Mouse (Mus musculus): ENCODE data around the gene Epb41l3. TPM values are rescaled to one million over a fixed set of nuclear protein-coding genes. Genes with fewer than 3 reads are reported as not detected.
"Not testable (repeated sequence)": the region's sequence is repeated elsewhere in the genome, so short reads cannot be mapped to it uniquely, and the experiment has no call there.

Epb41l3 gene
- polyA plus RNA-seq, 1 experiment = 247 TPM

GRCm38 (mm10) chr17:69112232-69112631 lies 36.7 kb downstream of the Epb41l3 start:
- Histone ChIP-seq H3K27me3 (ENCODE audit: control insufficient read depth, insufficient read depth, low read length) (no peaks in the 10 kb centered on the region), H3K4me1 (ENCODE audit: control insufficient read depth, insufficient read depth, low read length) (peaks cover 5% of the 10 kb centered on the region; the same call in 1 of the 2 replicates), H3K4me3 (replicated peaks; ENCODE audit: insufficient read depth, low read depth, low read length) (no peak overlapping the region), H3K27ac (ENCODE audit: insufficient read depth, low read length) (no peak overlapping the region)
- WGBS = 29% methylated on average over 2 of the region's 2 CpGs
- no peak for TF ChIP-seq CTCF (IDR thresholded peaks at IDR 0.05; ENCODE audit: borderline replicate concordance, insufficient read depth, low read depth, low read length)
- TF ChIP-seq POLR2A (IDR thresholded peaks at IDR 0.05; ENCODE audit: borderline replicate concordance, insufficient read depth, low read length) = no peak
- no peak for DNase-seq

- Histone ChIP-seq H3K27ac (ENCODE audit: insufficient read depth, low read length) (no peak overlapping the region), H3K4me3 (replicated peaks; ENCODE audit: insufficient read depth, low read depth, low read length) (no peak overlapping the region), H3K4me1 (ENCODE audit: control insufficient read depth, insufficient read depth, low read length) (peaks cover 3% of the 10 kb centered on the region; the same call in 1 of the 2 replicates), H3K27me3 (ENCODE audit: control insufficient read depth, insufficient read depth, low read length) (no peaks in the 10 kb centered on the region)
- WGBS = 78% methylated on average over 8 of the region's 8 CpGs
- TF ChIP-seq CTCF (IDR thresholded peaks at IDR 0.05; ENCODE audit: borderline replicate concordance, insufficient read depth, low read depth, low read length) (no peak), POLR2A (IDR thresholded peaks at IDR 0.05; ENCODE audit: borderline replicate concordance, insufficient read depth, low read length) (no peak)
- no peak for DNase-seq
Measured at GRCm38 (mm10) chr17:69119183-69119582, 43.7 kb downstream of the Epb41l3 start.

- WGBS = 9% methylated on average over 19 of the region's 19 CpGs
- DNase-seq = peak; percentile 36 to 37
- H3K27ac ChIP-seq (ENCODE audit: insufficient read depth, low read length) = no peak overlapping the region
Measured at GRCm38 (mm10) chr17:69120533-69121358, 45.3 kb downstream of the Epb41l3 start.

GRCm38 (mm10) chr17:69122403-69122802 lies 46.9 kb downstream of the Epb41l3 start:
- 37% methylated on average over 6 of the region's 6 CpGs for WGBS
- H3K4me1 ChIP-seq (ENCODE audit: control insufficient read depth, insufficient read depth, low read length); H3K27ac ChIP-seq (ENCODE audit: insufficient read depth, low read length); H3K4me3 ChIP-seq (replicated peaks; ENCODE audit: insufficient read depth, low read depth, low read length); DNase-seq; H3K27me3 ChIP-seq (ENCODE audit: control insufficient read depth, insufficient read depth, low read length): not testable (repeated sequence)

More at GRCm38 (mm10) chr17:69120533-69121358, 45.3 kb downstream of the Epb41l3 start:
- no peaks in the 10 kb centered on the region for H3K27me3 ChIP-seq (ENCODE audit: control insufficient read depth, insufficient read depth, low read length)
- no peak for TF ChIP-seq POLR2A (IDR thresholded peaks at IDR 0.05; ENCODE audit: borderline replicate concordance, insufficient read depth, low read length)
- TF ChIP-seq CTCF (IDR thresholded peaks at IDR 0.05; ENCODE audit: borderline replicate concordance, insufficient read depth, low read depth, low read length) = no peak
- H3K4me3 ChIP-seq (replicated peaks; ENCODE audit: insufficient read depth, low read depth, low read length) = peak overlapping the region; percentile 9
- H3K4me1 ChIP-seq (ENCODE audit: control insufficient read depth, insufficient read depth, low read length) = peaks cover 3% of the 10 kb centered on the region; the same call in 1 of the 2 replicates

- WGBS = 41% methylated on average over 7 of the region's 7 CpGs
- Histone ChIP-seq H3K4me1 (ENCODE audit: control insufficient read depth, insufficient read depth, low read length) (peaks cover 3% of the 10 kb centered on the region; the same call in 1 of the 2 replicates), H3K4me3 (replicated peaks; ENCODE audit: insufficient read depth, low read depth, low read length) (peak overlapping the region; percentile 2), H3K27ac (ENCODE audit: insufficient read depth, low read length) (no peak overlapping the region), H3K27me3 (ENCODE audit: control insufficient read depth, insufficient read depth, low read length) (no peaks in the 10 kb centered on the region)
- TF ChIP-seq POLR2A (IDR thresholded peaks at IDR 0.05; ENCODE audit: borderline replicate concordance, insufficient read depth, low read length) (no peak), CTCF (IDR thresholded peaks at IDR 0.05; ENCODE audit: borderline replicate concordance, insufficient read depth, low read depth, low read length) (no peak)
- peak; percentile 20 to 36 for DNase-seq
Measured at GRCm38 (mm10) chr17:69127436-69127835, 52.0 kb downstream of the Epb41l3 start.

- no peak for TF ChIP-seq POLR2A (IDR thresholded peaks at IDR 0.05; ENCODE audit: borderline replicate concordance, insufficient read depth, low read length)
- TF ChIP-seq CTCF (IDR thresholded peaks at IDR 0.05; ENCODE audit: borderline replicate concordance, insufficient read depth, low read depth, low read length) = no peak
- WGBS = 65% methylated on average over 5 of the region's 5 CpGs
- Histone ChIP-seq H3K4me3 (replicated peaks; ENCODE audit: insufficient read depth, low read depth, low read length) (no peak overlapping the region), H3K4me1 (ENCODE audit: control insufficient read depth, insufficient read depth, low read length) (peaks cover 3% of the 10 kb centered on the region; the same call in 1 of the 2 replicates), H3K27me3 (ENCODE audit: control insufficient read depth, insufficient read depth, low read length) (no peaks in the 10 kb centered on the region), H3K27ac (ENCODE audit: insufficient read depth, low read length) (no peak overlapping the region)
- DNase-seq = no peak
Measured at GRCm38 (mm10) chr17:69127981-69128380, 52.5 kb downstream of the Epb41l3 start.

GRCm38 (mm10) chr17:69129434-69129833 lies 54.0 kb downstream of the Epb41l3 start:
- WGBS = 62% methylated on average over 6 of the region's 6 CpGs
- Histone ChIP-seq H3K27me3 (ENCODE audit: control insufficient read depth, insufficient read depth, low read length) (no peaks in the 10 kb centered on the region), H3K27ac (ENCODE audit: insufficient read depth, low read length) (no peak overlapping the region), H3K4me3 (replicated peaks; ENCODE audit: insufficient read depth, low read depth, low read length) (no peak overlapping the region), H3K4me1 (ENCODE audit: control insufficient read depth, insufficient read depth, low read length) (peaks cover 3% of the 10 kb centered on the region; the same call in 1 of the 2 replicates)
- TF ChIP-seq POLR2A (IDR thresholded peaks at IDR 0.05; ENCODE audit: borderline replicate concordance, insufficient read depth, low read length) (no peak), CTCF (IDR thresholded peaks at IDR 0.05; ENCODE audit: borderline replicate concordance, insufficient read depth, low read depth, low read length) (no peak)
- no peak for DNase-seq

GRCm38 (mm10) chr17:69143017-69143416 lies 67.5 kb downstream of the Epb41l3 start:
- WGBS = 83% methylated on average over 3 of the region's 3 CpGs
- TF ChIP-seq CTCF (IDR thresholded peaks at IDR 0.05; ENCODE audit: borderline replicate concordance, insufficient read depth, low read depth, low read length) (no peak), POLR2A (IDR thresholded peaks at IDR 0.05; ENCODE audit: borderline replicate concordance, insufficient read depth, low read length) (no peak)
- no peaks in the 10 kb centered on the region for H3K27me3 ChIP-seq (ENCODE audit: control insufficient read depth, insufficient read depth, low read length)
- no peak overlapping the region for H3K27ac ChIP-seq (ENCODE audit: insufficient read depth, low read length)
- H3K4me1 ChIP-seq (ENCODE audit: control insufficient read depth, insufficient read depth, low read length) = no peaks in the 10 kb centered on the region
- no peak overlapping the region for H3K4me3 ChIP-seq (replicated peaks; ENCODE audit: insufficient read depth, low read depth, low read length)
- DNase-seq = no peak
